Mouse (Mus musculus) liver, postnatal 0 days (tissue): ENCODE results near the gene Zfp511. TPM values are rescaled to one million over a fixed set of nuclear protein-coding genes. Genes with fewer than 3 reads are reported as not detected.
A peak's percentile ranks its signal among the peaks of the same experiment; 100 is the strongest.

Experiments
- ATAC-seq: fragments of 200-750 bp; cut with Nextera tagmentation; 2 replicates; pipeline ENCODE4 v1.8.0; 2017; ENCODE audit warnings: mild to moderate bottlenecking, moderate library complexity
- DNase-seq: peaks from one replicate; pipeline ENCODE4 v3.0.0-alpha.2; 2016
- H3K27ac ChIP-seq: fragments of 300-500 bp; sonication (generic); 2 replicates; pipeline ENCODE4 v1.5.1; 2014; ENCODE audit warnings: antibody characterized with exemption, moderate library complexity, mild to moderate bottlenecking, low read depth
- H3K27me3 ChIP-seq: fragments of 300-500 bp; sonication (generic); 2 replicates; pipeline ENCODE4 v1.6.1; 2014; ENCODE audit warnings: low read length, control low read depth, mixed read lengths; ENCODE audit not compliant: insufficient read depth
- H3K36me3 ChIP-seq: fragments of 300-500 bp; sonication (generic); replicated peaks from 2 replicates; pipeline ENCODE4 v1.6.1; 2014; ENCODE audit warnings: mild to moderate bottlenecking, control low read depth, low read length, moderate library complexity, mixed read lengths; ENCODE audit not compliant: insufficient read depth
- H3K4me1 ChIP-seq: fragments of 300-500 bp; sonication (generic); 2 replicates; pipeline ENCODE4 v1.6.1; 2014; ENCODE audit warnings: antibody characterized with exemption, mild to moderate bottlenecking, control low read depth; ENCODE audit not compliant: insufficient read depth
- H3K4me2 ChIP-seq: fragments of 300-500 bp; sonication (generic); 2 replicates; pipeline ENCODE4 v1.6.1; 2014; ENCODE audit warnings: low read depth, mild to moderate bottlenecking, low read length, moderate library complexity, mixed read lengths
- H3K4me3 ChIP-seq: fragments of 300-500 bp; sonication (generic); 2 replicates; pipeline ENCODE4 v1.5.1; 2014; ENCODE audit warnings: low read depth, low read length
- H3K9ac ChIP-seq: fragments of 300-500 bp; sonication (generic); replicated peaks from 2 replicates; pipeline ENCODE4 v1.6.1; 2014; ENCODE audit warnings: mild to moderate bottlenecking, moderate library complexity
- H3K9me3 ChIP-seq: fragments of 300-500 bp; sonication (generic); 2 replicates; pipeline ENCODE4 v1.6.1; 2016; ENCODE audit warnings: mild to moderate bottlenecking, control low read depth, low read length, mixed read lengths
- CTCF ChIP-seq: sonication (generic); IDR thresholded peaks from 2 replicates; pipeline ENCODE4 v1.5.1; 2016; ENCODE audit warnings: antibody characterized with exemption, low read depth
- EP300 ChIP-seq: IDR thresholded peaks from 2 replicates; pipeline ENCODE4 v1.6.1; 2016; ENCODE audit warnings: antibody characterized with exemption, low read depth, mild to moderate bottlenecking
- WGBS: fragments of 180-500 bp; shearing (Covaris S2); extraction: QIAGEN DNeasy Blood & Tissue Kit; methylation state at CpG from one replicate; pipeline ENCODE4 v1.1.7; 2014; ENCODE audit not compliant: insufficient replicate concordance; 5-methylcytosine and 5-hydroxymethylcytosine counted together
- microRNA-seq: library from miRNA; unstranded; fragments of <30 nt; microRNA quantifications from one replicate; pipeline ENCODE4, GENCODE M21; 2016
- polyA plus RNA-seq: library from polyadenylated mRNA; unstranded; fragments of >200 nt; fragmentation: Nextera tagmentation; extraction: Ambion mirVana; gene quantifications from 2 replicates; pipeline ENCODE4 v1.2.1, GENCODE M21; 2015

Zfp511 gene
- polyA plus RNA-seq, 1 experiment from 2014 or later = 10.7 TPM

- Histone ChIP-seq H3K4me3 (no peak overlapping the region), H3K9me3 (no peaks in the 10 kb centered on the region), H3K36me3 (no peaks in the 10 kb centered on the region), H3K27me3 (peaks cover 35% of the 10 kb centered on the region), H3K9ac (no peak overlapping the region), H3K27ac (no peak overlapping the region), H3K4me2 (no peak overlapping the region), H3K4me1 (no peaks in the 10 kb centered on the region)
- 20% methylated on average over 20 of the region's 20 CpGs for WGBS
- TF ChIP-seq EP300 (no peak), CTCF (no peak)
- no peak for DNase-seq
- ATAC-seq = no peak
Measured at GRCm38 (mm10) chr7:140081408-140082241, 45.4 kb downstream of the Zfp511 start.

DNA sequence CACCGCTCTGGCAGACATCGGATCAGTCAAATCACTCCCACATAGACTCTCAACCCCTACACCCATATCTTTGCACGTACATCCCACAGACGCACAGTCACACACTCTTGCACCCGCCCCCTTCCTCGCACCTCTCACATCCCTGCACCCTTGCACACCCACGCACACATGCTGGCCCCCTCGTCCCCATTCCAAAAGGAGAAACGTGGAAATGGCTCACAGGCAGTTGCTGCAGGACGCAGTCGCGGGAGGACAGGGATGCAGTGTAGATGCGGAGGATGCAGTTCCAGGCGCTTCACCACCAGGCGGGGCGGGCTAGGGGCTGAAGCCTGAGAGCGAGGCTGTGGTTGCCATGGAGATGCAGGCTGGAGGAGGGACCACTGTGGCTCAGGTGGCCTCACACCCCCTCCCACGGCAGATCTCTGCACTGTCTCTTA, 46.1 kb downstream of the Zfp511 start, which contains the start of gene Caly:
Gene Caly, minus strand, starts transcription at position 307 of the 437 bp plus-strand sequence.
- DNase-seq = peak; percentile 45
- Histone ChIP-seq H3K27me3 (peaks cover 35% of the 10 kb centered on the region), H3K4me1 (no peaks in the 10 kb centered on the region), H3K9me3 (no peaks in the 10 kb centered on the region), H3K36me3 (no peaks in the 10 kb centered on the region), H3K27ac (no peak within 1 kb of the TSS), H3K9ac (no peak within 1 kb of the TSS), H3K4me3 (no peak within 1 kb of the TSS), H3K4me2 (no peak within 1 kb of the TSS)
- WGBS = 9% methylated on average over 18 of the region's 18 CpGs
- no peak for TF ChIP-seq EP300
- peak; percentile 43 for TF ChIP-seq CTCF
- no peak for ATAC-seq

Small RNA genes within 50 kb of the gene (microRNA-seq; reads per million reads assigned to microRNA genes)
- not detected for gene Mir7062

Other genes with a start within 250 kb of the Zfp511 start
- gene Adgra1, start 202.2 kb upstream of the Zfp511 start, polyA plus RNA-seq = not detected in 2 replicates
- gene Kndc1, start 141.7 kb upstream of the Zfp511 start, polyA plus RNA-seq = not detected in 2 replicates
- gene Utf1, start 92.6 kb upstream of the Zfp511 start, polyA plus RNA-seq = not detected in 2 replicates
- not detected in 2 replicates for gene 6430531B16Rik, start 57.6 kb upstream of the Zfp511 start, polyA plus RNA-seq
- 1.2 and 1.8 TPM in 2 replicates for gene Adam8, start 43.8 kb upstream of the Zfp511 start, polyA plus RNA-seq
- gene Tubgcp2, start 278 bp downstream of the Zfp511 start, polyA plus RNA-seq = 14.2 and 16.0 TPM in 2 replicates
- not detected in 2 replicates for gene Msx3, start 12.7 kb downstream of the Zfp511 start, polyA plus RNA-seq
- 0.29 and 0.47 TPM in 2 replicates for gene Caly, start 46.2 kb downstream of the Zfp511 start, polyA plus RNA-seq
- gene Prap1, start 57.0 kb downstream of the Zfp511 start, polyA plus RNA-seq = not detected in 2 replicates
- gene Fuom, start 66.0 kb downstream of the Zfp511 start, polyA plus RNA-seq = 75.8 and 88.9 TPM in 2 replicates
- gene Paox, start 79.4 kb downstream of the Zfp511 start, polyA plus RNA-seq = 14.0 and 17.5 TPM in 2 replicates
- 194 and 203 TPM in 2 replicates for gene Echs1, start 80.1 kb downstream of the Zfp511 start, polyA plus RNA-seq
- 17.9 and 18.4 TPM in 2 replicates for gene Mtg1, start 101.2 kb downstream of the Zfp511 start, polyA plus RNA-seq
- gene Sprn, start 118.5 kb downstream of the Zfp511 start, polyA plus RNA-seq = 0.08 TPM in 2 replicates
- gene Olfr522, start 128.4 kb downstream of the Zfp511 start, polyA plus RNA-seq = not detected in 2 replicates
- gene Olfr523, start 136.8 kb downstream of the Zfp511 start, polyA plus RNA-seq = not detected in 2 replicates
- gene Olfr524, start 169.6 kb downstream of the Zfp511 start, polyA plus RNA-seq = not detected in 2 replicates
- 0.04 TPM in 1 of 2 replicates, not detected in the other for gene Cd163l1, start 181.9 kb downstream of the Zfp511 start, polyA plus RNA-seq
- gene 5830411N06Rik, start 210.9 kb downstream of the Zfp511 start, polyA plus RNA-seq = not detected in 2 replicates